Mouse (Mus musculus): ENCODE data around the gene Rpn2. TPM values are rescaled to one million over a fixed set of nuclear protein-coding genes. Genes with fewer than 3 reads are reported as not detected.

The Rpn2 gene
- polyA plus RNA-seq, 1 experiment from 2014 or later, result 189 TPM

DNA sequence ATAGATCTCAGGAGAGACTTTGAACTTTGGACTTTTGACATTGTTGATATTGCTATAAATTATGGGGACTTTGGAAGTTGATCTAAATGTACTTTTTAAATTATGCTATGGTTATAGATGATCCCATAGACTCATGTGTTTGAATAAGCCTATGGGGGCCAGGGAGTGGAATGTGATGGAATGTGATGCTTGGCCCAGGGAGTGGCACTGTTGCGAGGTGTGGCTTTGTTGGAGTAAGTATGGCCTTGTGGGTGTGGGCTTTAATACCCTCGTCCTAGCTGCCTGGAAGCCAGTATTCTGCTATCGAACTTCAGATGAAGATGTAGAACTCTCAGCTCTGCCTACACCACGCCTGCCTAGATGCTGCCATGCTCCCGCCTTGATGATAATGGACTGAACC is 81.2 kb downstream of the Rpn2 start:
- H3K9me3 ChIP-seq (ENCODE audit: control insufficient read depth, low read length), result peaks cover 3% of the 10 kb centered on the region; the same call in 1 of the 2 replicates
- no peaks in the 10 kb centered on the region for H3K36me3 ChIP-seq (ENCODE audit: control insufficient read depth, insufficient read depth)
- no peaks in the 10 kb centered on the region for H3K27me3 ChIP-seq (replicated peaks; ENCODE audit: control insufficient read depth, insufficient read depth, low read length)
- no peak overlapping the region for H3K4me3 ChIP-seq (replicated peaks; ENCODE audit: low read length)
- 88% methylated on average over 5 of the region's 5 CpGs for WGBS
- ATAC-seq, result no peak
- no peak overlapping the region for H3K4me2 ChIP-seq (ENCODE audit: low read length)
- H3K4me1 ChIP-seq (replicated peaks; ENCODE audit: control insufficient read depth, insufficient read depth, low read length), result no peaks in the 10 kb centered on the region
- H3K9ac ChIP-seq (replicated peaks; ENCODE audit: low read depth, low read length), result no peak overlapping the region
- H3K27ac ChIP-seq (ENCODE audit: low read length), result no peak overlapping the region

DNA sequence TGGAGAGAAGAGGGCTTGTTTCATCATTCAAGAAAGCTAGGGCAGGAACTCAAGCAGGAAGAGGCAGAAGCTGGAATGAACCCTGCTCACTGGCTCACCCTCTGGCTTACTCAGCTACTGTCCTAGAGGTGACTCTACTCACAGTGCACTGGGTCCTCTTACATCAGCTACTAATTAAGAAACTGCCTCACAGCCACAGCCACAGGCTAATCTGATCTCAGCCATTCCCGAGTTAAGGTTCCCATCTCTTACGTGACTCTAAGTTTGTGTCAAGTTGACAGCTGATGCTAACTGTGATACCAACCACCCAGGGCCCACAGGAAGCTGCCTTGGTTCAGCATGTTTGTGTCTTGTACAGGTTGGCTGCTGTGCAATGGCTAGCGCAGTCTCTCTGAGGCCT is 84.2 kb downstream of the Rpn2 start:
- H3K4me2 ChIP-seq (ENCODE audit: low read length), result no peak overlapping the region
- H3K4me3 ChIP-seq (replicated peaks; ENCODE audit: low read length), result no peak overlapping the region
- 90% methylated on average over 3 of the region's 3 CpGs for WGBS
- no peak for ATAC-seq
- H3K9me3 ChIP-seq (ENCODE audit: control insufficient read depth, low read length), result no peaks in the 10 kb centered on the region
- H3K27ac ChIP-seq (ENCODE audit: low read length), result no peak overlapping the region
- peaks cover 5% of the 10 kb centered on the region for H3K4me1 ChIP-seq (replicated peaks; ENCODE audit: control insufficient read depth, insufficient read depth, low read length)
- H3K9ac ChIP-seq (replicated peaks; ENCODE audit: low read depth, low read length), result no peak overlapping the region
- H3K36me3 ChIP-seq (ENCODE audit: control insufficient read depth, insufficient read depth), result no peaks in the 10 kb centered on the region
- no peaks in the 10 kb centered on the region for H3K27me3 ChIP-seq (replicated peaks; ENCODE audit: control insufficient read depth, insufficient read depth, low read length)

DNA sequence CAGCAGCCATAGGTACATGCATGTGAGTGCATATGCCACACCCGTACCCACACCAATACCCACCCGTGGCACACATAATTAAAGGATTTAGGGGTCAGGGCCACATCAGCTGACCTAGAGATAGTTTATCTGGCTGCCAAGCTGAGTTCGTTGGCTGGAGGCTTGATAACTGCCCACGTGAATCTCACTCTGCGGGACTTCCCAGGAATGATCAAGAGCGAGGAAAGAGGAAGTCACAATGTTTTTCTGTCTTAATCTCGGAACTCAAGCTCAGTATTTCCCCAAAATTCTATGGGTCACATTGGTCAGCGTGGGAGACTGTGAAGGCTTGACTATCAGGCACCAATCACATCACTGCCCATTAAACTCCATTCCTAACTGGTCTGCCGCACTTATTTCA is 87.9 kb downstream of the Rpn2 start:
- no peak for ATAC-seq
- H3K36me3 ChIP-seq (ENCODE audit: control insufficient read depth, insufficient read depth), result no peaks in the 10 kb centered on the region
- peak overlapping the region; percentile 93 for H3K4me2 ChIP-seq (ENCODE audit: low read length)
- H3K4me1 ChIP-seq (replicated peaks; ENCODE audit: control insufficient read depth, insufficient read depth, low read length), result peaks cover 18% of the 10 kb centered on the region
- H3K4me3 ChIP-seq (replicated peaks; ENCODE audit: low read length), result no peak overlapping the region
- H3K27ac ChIP-seq (ENCODE audit: low read length), result no peak overlapping the region
- no peaks in the 10 kb centered on the region for H3K27me3 ChIP-seq (replicated peaks; ENCODE audit: control insufficient read depth, insufficient read depth, low read length)
- no peak overlapping the region for H3K9ac ChIP-seq (replicated peaks; ENCODE audit: low read depth, low read length)
- 87% methylated on average over 9 of the region's 9 CpGs for WGBS
- H3K9me3 ChIP-seq (ENCODE audit: control insufficient read depth, low read length), result no peaks in the 10 kb centered on the region

DNA sequence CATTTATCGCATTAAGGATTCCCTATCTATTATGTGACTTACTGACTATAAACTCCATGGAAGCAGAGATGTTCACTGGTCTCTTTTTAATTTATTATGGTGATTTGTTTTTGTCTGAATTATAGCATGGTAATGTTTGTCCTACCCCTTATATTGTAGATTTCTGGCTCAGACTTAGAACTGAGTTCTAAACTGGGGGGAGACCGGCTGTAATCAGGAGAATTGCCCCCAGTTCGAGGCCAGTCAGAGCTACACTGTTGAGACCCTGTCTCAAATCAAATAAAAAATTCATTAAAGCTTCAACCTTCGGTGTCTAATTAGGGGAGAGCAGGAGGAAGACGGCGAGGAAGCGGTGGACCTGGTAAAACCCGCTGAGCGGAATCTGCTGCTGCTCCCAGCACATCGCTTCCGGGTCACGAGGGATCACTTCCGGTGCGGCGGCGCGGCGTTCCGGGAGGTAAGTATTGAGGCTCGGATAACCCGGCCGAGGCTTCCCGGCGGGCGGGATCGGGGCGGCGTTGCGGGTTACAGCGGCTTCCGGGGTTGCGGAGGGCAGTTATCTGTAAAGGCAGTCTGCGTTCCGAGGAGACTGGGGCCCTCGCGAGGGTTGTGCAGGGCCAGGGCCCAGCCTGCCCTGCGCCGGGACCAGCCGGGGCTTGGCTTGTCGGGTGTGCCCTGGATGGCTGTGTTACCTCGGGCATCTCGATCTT is 88.5 kb downstream of the Rpn2 start, which contains the start of gene Manbal:
Gene Manbal (plus strand): TSS at position 411 of the 710 bp plus-strand sequence.
- H3K4me2 ChIP-seq (ENCODE audit: low read length), result peak within 1 kb of the TSS; percentile 93
- H3K4me1 ChIP-seq (replicated peaks; ENCODE audit: control insufficient read depth, insufficient read depth, low read length), result peaks cover 18% of the 10 kb centered on the region
- H3K36me3 ChIP-seq (ENCODE audit: control insufficient read depth, insufficient read depth), result no peaks in the 10 kb centered on the region
- peak within 1 kb of the TSS; percentile 75 for H3K27ac ChIP-seq (ENCODE audit: low read length)
- H3K9me3 ChIP-seq (ENCODE audit: control insufficient read depth, low read length), result no peaks in the 10 kb centered on the region
- ATAC-seq, result peak; percentile 94
- H3K27me3 ChIP-seq (replicated peaks; ENCODE audit: control insufficient read depth, insufficient read depth, low read length), result no peaks in the 10 kb centered on the region
- 4% methylated on average over 42 of the region's 42 CpGs for WGBS
- peak within 1 kb of the TSS; percentile 91 for H3K4me3 ChIP-seq (replicated peaks; ENCODE audit: low read length)
- H3K9ac ChIP-seq (replicated peaks; ENCODE audit: low read depth, low read length), result peak within 1 kb of the TSS; percentile 93

DNA sequence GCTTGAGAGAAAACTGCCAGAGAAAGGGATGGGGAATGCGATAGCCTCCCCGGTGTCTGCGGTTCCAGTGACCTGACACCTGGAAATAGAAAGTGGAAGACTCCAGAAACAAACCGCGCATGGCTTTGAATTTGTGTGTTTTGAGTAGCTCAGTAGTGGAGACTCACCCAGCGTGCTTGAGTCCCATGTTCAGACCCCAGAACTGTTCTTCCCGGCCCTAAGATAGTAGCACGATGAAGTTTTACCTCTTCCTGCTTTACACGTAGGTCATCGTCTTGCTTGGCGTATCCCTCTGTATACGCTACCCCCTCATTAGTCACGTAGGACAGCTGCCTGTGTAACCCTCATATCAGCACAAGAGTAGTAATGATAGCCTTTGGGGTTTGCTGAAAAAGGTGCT is 89.2 kb downstream of the Rpn2 start:
- H3K4me2 ChIP-seq (ENCODE audit: low read length), result peak overlapping the region; percentile 93
- peak overlapping the region; percentile 93 for H3K9ac ChIP-seq (replicated peaks; ENCODE audit: low read depth, low read length)
- H3K9me3 ChIP-seq (ENCODE audit: control insufficient read depth, low read length), result no peaks in the 10 kb centered on the region
- H3K4me1 ChIP-seq (replicated peaks; ENCODE audit: control insufficient read depth, insufficient read depth, low read length), result peaks cover 18% of the 10 kb centered on the region
- peak overlapping the region; percentile 91 for H3K4me3 ChIP-seq (replicated peaks; ENCODE audit: low read length)
- 10% methylated on average over 13 of the region's 13 CpGs for WGBS
- H3K27ac ChIP-seq (ENCODE audit: low read length), result peak overlapping the region; percentile 75
- H3K36me3 ChIP-seq (ENCODE audit: control insufficient read depth, insufficient read depth), result no peaks in the 10 kb centered on the region
- H3K27me3 ChIP-seq (replicated peaks; ENCODE audit: control insufficient read depth, insufficient read depth, low read length), result no peaks in the 10 kb centered on the region
- ATAC-seq, result no peak; the same call in 1 of the 2 replicates

DNA sequence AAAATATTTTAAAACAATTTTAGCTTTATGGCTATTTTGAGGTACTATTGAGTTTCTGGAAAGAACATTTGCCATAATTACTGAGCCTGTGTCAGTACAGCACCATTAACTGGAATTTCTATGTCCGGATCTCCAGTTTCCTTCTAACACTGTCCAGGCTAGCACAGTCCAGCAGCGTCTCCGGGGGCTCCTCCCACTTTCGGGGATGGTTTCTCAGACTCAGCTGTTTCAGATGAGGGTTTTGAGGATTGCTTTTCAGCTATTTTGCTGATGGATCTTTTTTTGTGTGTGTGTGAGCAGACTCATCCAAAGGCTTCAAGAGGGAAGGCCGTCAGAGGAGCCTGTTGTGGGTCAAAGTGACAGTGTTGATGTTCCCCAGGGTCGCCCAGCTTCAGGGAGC is 92.9 kb downstream of the Rpn2 start:
- no peaks in the 10 kb centered on the region for H3K27me3 ChIP-seq (replicated peaks; ENCODE audit: control insufficient read depth, insufficient read depth, low read length)
- H3K4me3 ChIP-seq (replicated peaks; ENCODE audit: low read length), result no peak overlapping the region
- no peak overlapping the region for H3K4me2 ChIP-seq (ENCODE audit: low read length)
- no peak overlapping the region for H3K27ac ChIP-seq (ENCODE audit: low read length)
- no peak for ATAC-seq
- no peaks in the 10 kb centered on the region for H3K36me3 ChIP-seq (ENCODE audit: control insufficient read depth, insufficient read depth)
- 82% methylated on average over 6 of the region's 6 CpGs for WGBS
- no peaks in the 10 kb centered on the region for H3K9me3 ChIP-seq (ENCODE audit: control insufficient read depth, low read length)
- H3K4me1 ChIP-seq (replicated peaks; ENCODE audit: control insufficient read depth, insufficient read depth, low read length), result peaks cover 28% of the 10 kb centered on the region
- no peak overlapping the region for H3K9ac ChIP-seq (replicated peaks; ENCODE audit: low read depth, low read length)

DNA sequence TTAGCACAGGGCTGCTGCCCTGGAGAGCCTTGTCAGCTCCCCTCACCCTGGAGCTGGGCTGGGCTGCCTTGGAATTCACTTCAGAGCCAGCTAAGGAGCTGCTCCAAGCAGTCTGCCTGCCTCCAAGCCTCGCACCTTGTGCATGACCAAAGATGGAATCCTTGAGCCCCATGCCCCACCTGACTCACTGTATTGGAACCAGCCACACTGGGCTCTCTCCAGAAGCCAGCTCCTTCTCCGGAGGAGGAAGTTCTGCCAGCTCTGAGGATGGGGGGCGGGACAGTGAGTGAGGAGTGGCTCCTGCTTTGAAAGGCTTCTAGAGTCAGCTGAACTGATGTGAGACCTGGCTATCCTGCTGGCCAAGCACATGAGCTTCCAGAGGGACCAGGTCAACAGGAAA is 94.9 kb downstream of the Rpn2 start:
- no peak for ATAC-seq
- Histone ChIP-seq H3K9me3 (ENCODE audit: control insufficient read depth, low read length) (no peaks in the 10 kb centered on the region), H3K4me3 (replicated peaks; ENCODE audit: low read length) (no peak overlapping the region), H3K27ac (ENCODE audit: low read length) (no peak overlapping the region), H3K9ac (replicated peaks; ENCODE audit: low read depth, low read length) (no peak overlapping the region), H3K36me3 (ENCODE audit: control insufficient read depth, insufficient read depth) (no peaks in the 10 kb centered on the region), H3K27me3 (replicated peaks; ENCODE audit: control insufficient read depth, insufficient read depth, low read length) (no peaks in the 10 kb centered on the region), H3K4me1 (replicated peaks; ENCODE audit: control insufficient read depth, insufficient read depth, low read length) (peaks cover 17% of the 10 kb centered on the region), H3K4me2 (ENCODE audit: low read length) (no peak overlapping the region)
- 85% methylated on average over 3 of the region's 3 CpGs for WGBS

DNA sequence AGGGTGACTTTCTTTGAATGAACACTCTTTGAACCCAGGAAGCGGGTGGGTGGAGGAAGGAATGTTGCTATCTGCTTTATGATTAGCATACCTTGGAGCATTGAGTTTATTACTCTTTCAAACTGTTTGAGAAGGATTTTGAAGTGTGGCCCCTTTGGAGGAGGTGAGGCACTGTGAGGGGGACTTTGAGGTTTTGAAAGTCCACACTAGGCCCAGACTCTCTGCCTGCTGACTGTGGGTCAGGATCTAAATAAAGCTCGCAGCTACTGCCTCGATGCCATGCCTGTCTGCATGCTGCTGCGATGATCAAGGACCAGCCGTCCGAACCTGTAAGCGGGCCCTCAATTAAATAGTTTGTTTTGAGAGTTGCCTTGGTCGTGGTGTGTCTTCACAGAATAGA is 96.2 kb downstream of the Rpn2 start:
- Histone ChIP-seq H3K9me3 (ENCODE audit: control insufficient read depth, low read length) (no peaks in the 10 kb centered on the region), H3K27ac (ENCODE audit: low read length) (no peak overlapping the region), H3K4me1 (replicated peaks; ENCODE audit: control insufficient read depth, insufficient read depth, low read length) (peaks cover 13% of the 10 kb centered on the region), H3K27me3 (replicated peaks; ENCODE audit: control insufficient read depth, insufficient read depth, low read length) (no peaks in the 10 kb centered on the region), H3K36me3 (ENCODE audit: control insufficient read depth, insufficient read depth) (peaks cover 3% of the 10 kb centered on the region; the same call in 1 of the 2 replicates), H3K4me3 (replicated peaks; ENCODE audit: low read length) (no peak overlapping the region), H3K9ac (replicated peaks; ENCODE audit: low read depth, low read length) (no peak overlapping the region), H3K4me2 (ENCODE audit: low read length) (no peak overlapping the region)
- ATAC-seq, result no peak
- 52% methylated on average over 8 of the region's 8 CpGs for WGBS

Data from forebrain, embryonic 16.5 days (tissue).